Mouse (Mus musculus): ENCODE results near the gene Fryl. TPM values are rescaled to one million over a fixed set of nuclear protein-coding genes. Genes with fewer than 3 reads are reported as not detected.

Fryl gene
- polyA plus RNA-seq, 1 experiment from 2014 or later: 32.0 TPM

- H3K9me3 ChIP-seq (ENCODE audit: control insufficient read depth, low read depth, low read length): no peaks in the 10 kb centered on the region
- no peak overlapping the region for H3K4me3 ChIP-seq (ENCODE audit: low read depth, low read length)
- H3K36me3 ChIP-seq (ENCODE audit: control insufficient read depth, insufficient read depth, low read length): no peaks in the 10 kb centered on the region
- H3K27me3 ChIP-seq (ENCODE audit: control insufficient read depth, insufficient read depth, low read length): no peaks in the 10 kb centered on the region
- no peak overlapping the region for H3K4me2 ChIP-seq (replicated peaks; ENCODE audit: low read depth, low read length)
- no peak for ATAC-seq (ENCODE audit: insufficient number of reproducible peaks, insufficient read depth, low FRiP score, low read depth)
- no peak overlapping the region; the same call in 1 of the 2 replicates for H3K9ac ChIP-seq (replicated peaks; ENCODE audit: low read depth, low read length)
- H3K4me1 ChIP-seq (ENCODE audit: control insufficient read depth, insufficient read depth, low read length): no peaks in the 10 kb centered on the region
- 39% methylated on average over 10 of the region's 10 CpGs for WGBS
- H3K27ac ChIP-seq (ENCODE audit: low read length): no peak overlapping the region
Measured at GRCm38 (mm10) chr5:72995379-72995778, 261.0 kb downstream of the Fryl start.

- Histone ChIP-seq H3K4me3 (ENCODE audit: low read depth, low read length) (no peak overlapping the region), H3K4me2 (replicated peaks; ENCODE audit: low read depth, low read length) (no peak overlapping the region), H3K4me1 (ENCODE audit: control insufficient read depth, insufficient read depth, low read length) (no peaks in the 10 kb centered on the region), H3K9ac (replicated peaks; ENCODE audit: low read depth, low read length) (no peak overlapping the region), H3K27me3 (ENCODE audit: control insufficient read depth, insufficient read depth, low read length) (no peaks in the 10 kb centered on the region), H3K9me3 (ENCODE audit: control insufficient read depth, low read depth, low read length) (no peaks in the 10 kb centered on the region), H3K36me3 (ENCODE audit: control insufficient read depth, insufficient read depth, low read length) (no peaks in the 10 kb centered on the region), H3K27ac (ENCODE audit: low read length) (no peak overlapping the region)
- ATAC-seq (ENCODE audit: insufficient number of reproducible peaks, insufficient read depth, low FRiP score, low read depth): no peak
- WGBS: 61% methylated on average over 2 of the region's 2 CpGs
Measured at GRCm38 (mm10) chr5:72994928-72995327, 261.5 kb downstream of the Fryl start.

GRCm38 (mm10) chr5:72994424-72994823 is 262.0 kb downstream of the Fryl start:
- Histone ChIP-seq H3K36me3 (ENCODE audit: control insufficient read depth, insufficient read depth, low read length) (no peaks in the 10 kb centered on the region), H3K4me3 (ENCODE audit: low read depth, low read length) (no peak overlapping the region), H3K9ac (replicated peaks; ENCODE audit: low read depth, low read length) (no peak overlapping the region), H3K27ac (ENCODE audit: low read length) (no peak overlapping the region), H3K27me3 (ENCODE audit: control insufficient read depth, insufficient read depth, low read length) (no peaks in the 10 kb centered on the region), H3K9me3 (ENCODE audit: control insufficient read depth, low read depth, low read length) (no peaks in the 10 kb centered on the region), H3K4me2 (replicated peaks; ENCODE audit: low read depth, low read length) (no peak overlapping the region), H3K4me1 (ENCODE audit: control insufficient read depth, insufficient read depth, low read length) (no peaks in the 10 kb centered on the region)
- 80% methylated on average over 8 of the region's 8 CpGs for WGBS
- ATAC-seq (ENCODE audit: insufficient number of reproducible peaks, insufficient read depth, low FRiP score, low read depth): no peak

- WGBS: 83% methylated on average over 1 of the region's 1 CpGs
- no peak overlapping the region for H3K9ac ChIP-seq (replicated peaks; ENCODE audit: low read depth, low read length)
- no peak overlapping the region for H3K4me2 ChIP-seq (replicated peaks; ENCODE audit: low read depth, low read length)
- no peak for ATAC-seq (ENCODE audit: insufficient number of reproducible peaks, insufficient read depth, low FRiP score, low read depth)
- H3K36me3 ChIP-seq (ENCODE audit: control insufficient read depth, insufficient read depth, low read length): no peaks in the 10 kb centered on the region
- H3K27me3 ChIP-seq (ENCODE audit: control insufficient read depth, insufficient read depth, low read length): no peaks in the 10 kb centered on the region
- no peaks in the 10 kb centered on the region for H3K4me1 ChIP-seq (ENCODE audit: control insufficient read depth, insufficient read depth, low read length)
- H3K4me3 ChIP-seq (ENCODE audit: low read depth, low read length): no peak overlapping the region
- no peak overlapping the region for H3K27ac ChIP-seq (ENCODE audit: low read length)
- no peaks in the 10 kb centered on the region for H3K9me3 ChIP-seq (ENCODE audit: control insufficient read depth, low read depth, low read length)
Measured at GRCm38 (mm10) chr5:72992474-72992873, 263.9 kb downstream of the Fryl start.

GRCm38 (mm10) chr5:72989756-72990155 is 266.7 kb downstream of the Fryl start:
- Histone ChIP-seq H3K9ac (replicated peaks; ENCODE audit: low read depth, low read length) (no peak overlapping the region), H3K4me3 (ENCODE audit: low read depth, low read length) (no peak overlapping the region), H3K9me3 (ENCODE audit: control insufficient read depth, low read depth, low read length) (no peaks in the 10 kb centered on the region), H3K4me1 (ENCODE audit: control insufficient read depth, insufficient read depth, low read length) (no peaks in the 10 kb centered on the region), H3K27me3 (ENCODE audit: control insufficient read depth, insufficient read depth, low read length) (no peaks in the 10 kb centered on the region), H3K4me2 (replicated peaks; ENCODE audit: low read depth, low read length) (no peak overlapping the region), H3K36me3 (ENCODE audit: control insufficient read depth, insufficient read depth, low read length) (no peaks in the 10 kb centered on the region), H3K27ac (ENCODE audit: low read length) (no peak overlapping the region)
- 68% methylated on average over 8 of the region's 8 CpGs for WGBS
- no peak for ATAC-seq (ENCODE audit: insufficient number of reproducible peaks, insufficient read depth, low FRiP score, low read depth)

- Histone ChIP-seq H3K9me3 (ENCODE audit: control insufficient read depth, low read depth, low read length) (no peaks in the 10 kb centered on the region), H3K4me1 (ENCODE audit: control insufficient read depth, insufficient read depth, low read length) (no peaks in the 10 kb centered on the region), H3K4me3 (ENCODE audit: low read depth, low read length) (no peak overlapping the region), H3K27me3 (ENCODE audit: control insufficient read depth, insufficient read depth, low read length) (no peaks in the 10 kb centered on the region), H3K27ac (ENCODE audit: low read length) (no peak overlapping the region), H3K36me3 (ENCODE audit: control insufficient read depth, insufficient read depth, low read length) (no peaks in the 10 kb centered on the region), H3K4me2 (replicated peaks; ENCODE audit: low read depth, low read length) (no peak overlapping the region), H3K9ac (replicated peaks; ENCODE audit: low read depth, low read length) (no peak overlapping the region)
- ATAC-seq (ENCODE audit: insufficient number of reproducible peaks, insufficient read depth, low FRiP score, low read depth): no peak
- WGBS: 77% methylated on average over 7 of the region's 7 CpGs
Measured at GRCm38 (mm10) chr5:72987786-72988185, 268.6 kb downstream of the Fryl start.

- no peak for ATAC-seq (ENCODE audit: insufficient number of reproducible peaks, insufficient read depth, low FRiP score, low read depth)
- Histone ChIP-seq H3K4me1 (ENCODE audit: control insufficient read depth, insufficient read depth, low read length) (no peaks in the 10 kb centered on the region), H3K4me2 (replicated peaks; ENCODE audit: low read depth, low read length) (no peak overlapping the region), H3K27ac (ENCODE audit: low read length) (no peak overlapping the region), H3K9me3 (ENCODE audit: control insufficient read depth, low read depth, low read length) (no peaks in the 10 kb centered on the region), H3K4me3 (ENCODE audit: low read depth, low read length) (no peak overlapping the region), H3K27me3 (ENCODE audit: control insufficient read depth, insufficient read depth, low read length) (no peaks in the 10 kb centered on the region), H3K36me3 (ENCODE audit: control insufficient read depth, insufficient read depth, low read length) (no peaks in the 10 kb centered on the region), H3K9ac (replicated peaks; ENCODE audit: low read depth, low read length) (no peak overlapping the region)
- WGBS: 6% methylated on average over 2 of the region's 2 CpGs
Measured at GRCm38 (mm10) chr5:72984091-72984490, 272.3 kb downstream of the Fryl start.

GRCm38 (mm10) chr5:72976539-72976938 is 279.9 kb downstream of the Fryl start:
- Histone ChIP-seq H3K4me2 (replicated peaks; ENCODE audit: low read depth, low read length) (no peak overlapping the region), H3K4me3 (ENCODE audit: low read depth, low read length) (no peak overlapping the region), H3K36me3 (ENCODE audit: control insufficient read depth, insufficient read depth, low read length) (peaks cover 16% of the 10 kb centered on the region; the same call in 1 of the 2 replicates), H3K9ac (replicated peaks; ENCODE audit: low read depth, low read length) (no peak overlapping the region), H3K27ac (ENCODE audit: low read length) (no peak overlapping the region), H3K9me3 (ENCODE audit: control insufficient read depth, low read depth, low read length) (no peaks in the 10 kb centered on the region), H3K27me3 (ENCODE audit: control insufficient read depth, insufficient read depth, low read length) (no peaks in the 10 kb centered on the region), H3K4me1 (ENCODE audit: control insufficient read depth, insufficient read depth, low read length) (0 out of 2 replicates have a peak, but pooled peaks cover 7% of the 10 kb centered on the region)
- WGBS: 88% methylated on average over 4 of the region's 4 CpGs
- ATAC-seq (ENCODE audit: insufficient number of reproducible peaks, insufficient read depth, low FRiP score, low read depth): no peak

- 88% methylated on average over 6 of the region's 6 CpGs for WGBS
- ATAC-seq (ENCODE audit: insufficient number of reproducible peaks, insufficient read depth, low FRiP score, low read depth): no peak
- Histone ChIP-seq H3K9me3 (ENCODE audit: control insufficient read depth, low read depth, low read length) (no peaks in the 10 kb centered on the region), H3K4me1 (ENCODE audit: control insufficient read depth, insufficient read depth, low read length) (0 out of 2 replicates have a peak, but pooled peaks cover 7% of the 10 kb centered on the region), H3K27me3 (ENCODE audit: control insufficient read depth, insufficient read depth, low read length) (no peaks in the 10 kb centered on the region), H3K4me2 (replicated peaks; ENCODE audit: low read depth, low read length) (no peak overlapping the region), H3K9ac (replicated peaks; ENCODE audit: low read depth, low read length) (no peak overlapping the region), H3K27ac (ENCODE audit: low read length) (no peak overlapping the region), H3K36me3 (ENCODE audit: control insufficient read depth, insufficient read depth, low read length) (peaks cover 16% of the 10 kb centered on the region; the same call in 1 of the 2 replicates), H3K4me3 (ENCODE audit: low read depth, low read length) (no peak overlapping the region)
Measured at GRCm38 (mm10) chr5:72975996-72976395, 280.4 kb downstream of the Fryl start.
